Mouse (Mus musculus): Measurements from ENCODE around the gene 1700001P01Rik.
A peak's percentile ranks its signal among the peaks of the same experiment; 100 is the strongest.
"Not testable (repeated sequence)": the region's sequence is repeated elsewhere in the genome, so short reads cannot be mapped to it uniquely, and the experiment has no call there.

1700001P01Rik gene

GRCm38 (mm10) chr11:97790778-97791438 lies 15.2 kb upstream of the 1700001P01Rik start:
- not testable (repeated sequence) for DNase-seq

GRCm38 (mm10) chr11:97789727-97790126 lies 14.0 kb upstream of the 1700001P01Rik start:
- no peak for DNase-seq

DNA sequence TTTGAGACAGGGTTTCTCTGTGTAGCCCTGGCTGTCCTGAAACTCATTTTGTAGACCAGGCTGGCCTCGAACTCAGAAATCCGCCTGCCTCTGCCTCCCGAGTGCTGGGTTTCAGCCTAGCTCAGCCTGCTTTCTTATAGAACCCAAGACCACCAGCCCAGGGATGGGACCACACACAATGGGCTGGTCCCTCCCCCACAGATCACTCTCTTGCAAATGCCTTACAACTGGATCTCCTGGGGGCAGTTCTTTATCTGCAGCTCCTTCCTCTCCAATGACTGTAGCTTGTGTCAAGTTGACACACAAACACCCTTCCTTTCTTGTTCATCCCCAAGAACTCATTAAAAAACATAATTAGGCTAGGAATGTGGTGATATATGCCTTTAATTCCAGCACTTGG lies 12.2 kb upstream of the 1700001P01Rik start:
- DNase-seq = no peak

DNA sequence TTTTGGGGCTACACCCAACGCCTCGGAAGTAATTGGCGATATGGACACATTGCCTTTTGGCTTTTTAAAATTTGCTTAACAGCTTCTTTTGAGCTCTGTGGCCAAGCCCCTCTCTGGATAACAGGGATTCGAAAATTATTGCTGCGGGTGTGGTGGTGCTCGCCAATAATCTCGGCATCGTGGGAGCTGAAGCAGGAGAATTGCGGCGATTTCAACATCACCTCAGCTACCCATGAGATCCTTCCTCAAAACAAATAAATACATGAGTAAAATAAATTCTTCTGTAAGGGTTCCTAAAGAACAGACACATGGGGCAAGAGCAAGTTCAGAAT lies 6.8 kb upstream of the 1700001P01Rik start:
- DNase-seq = no peak

DNA sequence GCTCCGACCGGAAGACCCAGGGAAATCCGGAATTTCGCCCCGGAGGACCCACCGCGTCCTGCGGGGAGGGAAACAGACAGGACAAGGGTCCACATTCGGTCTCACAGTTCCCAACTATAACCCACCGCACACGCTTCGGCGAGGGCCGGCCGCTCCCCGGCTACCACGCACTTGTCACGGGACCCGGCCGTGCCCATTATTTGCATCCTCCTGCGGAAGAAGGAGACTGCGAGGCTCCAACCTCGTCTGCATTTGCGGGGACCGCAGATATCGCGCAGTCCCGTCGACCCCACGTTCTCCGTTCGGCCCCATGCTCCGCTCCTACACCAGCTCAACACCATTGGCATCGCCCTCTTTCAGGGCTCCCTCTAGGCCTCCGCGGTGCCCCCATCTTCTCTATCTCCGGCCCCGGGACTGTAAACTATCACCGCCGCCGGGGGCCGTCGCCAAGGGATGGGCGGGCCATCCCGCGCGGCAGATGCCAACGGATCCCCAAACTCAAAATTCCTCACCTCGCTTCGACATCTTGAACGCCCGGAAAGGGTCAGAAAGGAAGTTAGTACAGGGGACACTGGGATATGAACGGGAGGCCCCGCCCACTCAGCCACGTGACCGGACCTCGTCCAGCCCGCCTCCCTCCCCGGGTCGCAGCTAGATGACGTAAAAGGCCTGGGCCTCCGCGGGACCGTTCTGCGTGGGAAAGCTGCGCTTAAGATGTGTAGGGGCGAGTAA lies 6.3 kb upstream of the 1700001P01Rik start, which contains the start of gene Rpl23:
TSS of gene Rpl23 (minus strand) at position 606 of the 732 bp plus-strand sequence.
- DNase-seq = peak; percentile 99

- no peak for DNase-seq
These were observed 5.7 kb upstream of the 1700001P01Rik start for GRCm38 (mm10) chr11:97781478-97781831.

- DNase-seq = no peak
These were observed 4.4 kb upstream of the 1700001P01Rik start for GRCm38 (mm10) chr11:97779968-97780701.

DNA sequence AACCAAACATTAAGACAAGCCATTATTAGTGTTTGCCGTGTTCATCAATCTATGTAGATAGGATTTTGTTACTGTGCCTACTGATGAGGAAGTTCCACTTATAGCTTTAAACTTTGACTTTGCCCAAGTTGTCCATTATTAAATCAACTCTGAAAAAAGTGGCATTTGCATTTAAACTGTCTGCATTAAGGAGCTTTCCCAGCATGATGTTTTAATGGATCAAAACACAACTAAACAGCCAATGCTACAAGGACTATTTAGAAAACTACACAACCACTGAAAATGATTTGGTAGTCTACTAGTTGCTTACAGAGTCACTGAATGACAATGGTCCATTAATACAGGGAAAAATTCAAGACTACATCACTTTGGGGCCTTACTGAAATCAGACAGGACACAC lies 3.2 kb upstream of the 1700001P01Rik start:
- DNase-seq = no peak

DNA sequence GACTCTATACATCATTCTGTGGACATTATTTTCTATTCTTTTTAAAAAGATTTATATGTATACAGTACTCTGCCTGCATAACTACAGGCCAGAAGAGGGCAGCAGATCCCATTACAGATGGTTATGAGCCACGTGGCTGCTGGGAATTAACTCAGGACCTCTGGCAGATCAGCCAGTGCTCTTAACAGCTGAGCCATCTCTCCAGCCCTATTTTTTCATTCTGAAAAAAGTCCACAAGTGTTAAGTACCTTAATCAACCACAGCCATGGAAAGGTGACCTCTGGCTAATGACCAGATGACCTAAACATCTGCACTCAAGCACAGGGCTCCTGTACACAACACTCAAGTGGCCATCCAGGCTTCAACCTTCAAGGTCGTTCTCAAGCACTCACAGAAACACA lies 1.4 kb upstream of the 1700001P01Rik start:
- DNase-seq = no peak

- no peak for DNase-seq
These were observed 895 bp upstream of the 1700001P01Rik start for GRCm38 (mm10) chr11:97776497-97777128.

GRCm38 (mm10) chr11:97775186-97775585 lies 532 bp downstream of the 1700001P01Rik start:
- no peak for DNase-seq

GRCm38 (mm10) chr11:97771410-97771809 lies 4.3 kb downstream of the 1700001P01Rik start:
- no peak for DNase-seq

- no peak for DNase-seq
These were observed 6.0 kb downstream of the 1700001P01Rik start for GRCm38 (mm10) chr11:97769704-97770103.

DNA sequence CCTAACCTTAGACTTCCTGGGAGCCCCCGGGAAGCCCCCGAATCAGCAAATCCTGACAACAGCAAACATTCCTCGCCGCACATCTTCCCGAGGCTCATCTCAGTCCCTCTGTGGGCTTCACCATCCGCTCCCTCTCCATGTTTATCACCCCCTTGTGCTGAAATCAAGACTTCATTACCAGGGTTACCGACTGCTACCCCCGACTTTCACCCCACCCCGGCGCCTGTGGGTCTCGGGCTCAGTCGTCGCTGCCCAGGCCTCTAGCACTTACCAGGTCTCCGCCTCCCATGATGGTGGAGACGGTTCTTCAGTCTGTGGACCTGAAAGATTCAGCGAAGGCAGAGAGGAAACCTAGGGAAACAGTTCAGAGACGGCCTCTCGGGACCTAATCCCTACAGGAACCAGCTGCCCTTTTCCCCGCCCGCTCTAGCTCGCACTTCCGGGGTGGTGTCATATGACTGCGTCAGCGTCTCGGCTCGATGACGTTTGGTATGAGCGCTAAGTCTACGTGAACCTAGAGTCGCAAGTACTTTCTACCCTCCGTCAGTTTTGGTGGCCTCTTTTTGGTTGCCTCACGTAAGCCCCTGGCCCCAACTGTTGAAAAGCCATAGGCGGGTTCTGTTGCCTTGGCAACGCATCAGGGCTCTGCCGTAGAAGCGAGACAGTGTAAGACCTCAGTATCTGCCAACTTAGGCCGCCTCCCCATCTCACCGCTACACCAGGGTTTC lies 9.4 kb downstream of the 1700001P01Rik start, which contains the start of gene Cwc25:
TSS of gene Cwc25 (minus strand) at position 403 of the 728 bp plus-strand sequence.
- peak; percentile 90 for DNase-seq

GRCm38 (mm10) chr11:97761638-97762037 lies 14.1 kb downstream of the 1700001P01Rik start:
- DNase-seq = no peak

- no peak for DNase-seq
These were observed 16.8 kb downstream of the 1700001P01Rik start for GRCm38 (mm10) chr11:97758942-97759341.

- DNase-seq = no peak
These were observed 17.6 kb downstream of the 1700001P01Rik start for GRCm38 (mm10) chr11:97758125-97758524.

- no peak for DNase-seq
These were observed 22.4 kb downstream of the 1700001P01Rik start for GRCm38 (mm10) chr11:97753277-97753676.

GRCm38 (mm10) chr11:97748496-97748895 lies 27.2 kb downstream of the 1700001P01Rik start:
- DNase-seq = no peak

GRCm38 (mm10) chr11:97747773-97748172 lies 27.9 kb downstream of the 1700001P01Rik start:
- DNase-seq = no peak

DNA sequence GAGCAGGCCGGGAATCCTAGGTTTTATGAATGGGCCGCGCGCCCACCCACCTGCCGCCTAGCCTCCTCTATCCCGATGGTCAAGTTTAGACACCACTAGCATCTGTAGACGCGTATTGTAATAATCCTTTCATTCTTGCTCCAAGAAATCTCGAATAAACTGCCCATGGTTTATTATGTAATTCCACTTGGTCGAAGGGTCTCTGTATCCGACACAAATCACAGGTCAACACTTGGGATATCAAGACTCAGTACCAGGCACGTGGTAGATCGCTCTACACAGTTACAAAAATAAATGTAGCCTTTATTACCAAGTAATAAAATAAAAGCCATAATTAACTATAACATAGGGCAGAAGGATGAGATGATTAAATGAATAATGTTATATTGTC lies 30.4 kb downstream of the 1700001P01Rik start:
- DNase-seq = no peak

DNA sequence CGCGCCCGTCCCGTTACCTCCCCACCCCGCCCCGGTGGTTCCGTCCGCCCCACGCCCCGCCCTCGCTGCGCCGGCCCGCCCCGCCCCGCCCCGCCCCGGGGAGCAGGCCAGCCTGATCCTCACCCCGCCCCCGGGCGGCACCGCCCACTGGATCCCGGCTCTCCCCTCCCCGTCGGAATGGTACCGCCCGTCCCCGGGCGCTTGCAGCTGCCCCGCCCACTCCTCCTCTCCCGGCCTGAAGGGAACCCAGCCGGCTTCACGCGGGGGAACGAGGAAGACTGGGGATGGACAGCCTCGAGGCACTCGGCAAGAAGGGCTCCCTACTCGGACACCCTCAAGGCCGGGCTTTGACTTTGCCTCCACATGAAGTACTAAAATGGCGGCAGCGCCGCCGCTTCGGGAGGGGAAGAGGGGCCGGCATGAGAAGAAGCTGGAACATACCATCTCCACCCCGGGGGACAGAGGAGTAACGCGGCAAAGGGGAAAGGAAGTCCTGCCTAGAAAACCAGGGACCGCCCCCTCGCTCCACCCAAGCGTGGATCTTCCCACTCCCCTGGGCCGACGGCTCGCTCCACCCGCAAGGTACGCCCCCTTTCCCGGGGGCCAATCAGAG lies 30.9 kb downstream of the 1700001P01Rik start:
- DNase-seq = peak; percentile 98

Measured in cerebellum, adult 11 months (tissue).